Mouse (Mus musculus) adrenal gland (tissue): ENCODE data around the gene Btbd35f21.
"Not testable (repeated sequence)": the region's sequence is repeated elsewhere in the genome, so short reads cannot be mapped to it uniquely, and the experiment has no call there.

Experiments
- intact Hi-C: fragments of 180-260 bp; cut with DNase I; formaldehyde crosslinking; loops from one replicate; pipeline ENCODE4 v1.15.1; 2025
- long read RNA-seq, 2 experiments: library from polyadenylated mRNA; unstranded; transcript quantifications; one replicate each; pipeline ENCODE4 v2.0.0; 2020; ENCODE audit warnings: borderline replicate concordance in 1 of 2; ENCODE audit not compliant: insufficient replicate concordance in 1 of 2

The Btbd35f21 gene
- long read RNA-seq, experiment 1 = 0 reads
- long read RNA-seq, experiment 2 = 0 reads

GRCm38 (mm10) chrX:32725809-32726208, at the start of gene Btbd35f21:
Gene Btbd35f21 (plus strand): TSS chrX:32726109.
- intact Hi-C loops = not testable (repeated sequence)
